Comparison of ENCODE assay signal across 21 mouse cellular contexts in genomic region chr9:88359140-88359539, GRCm38 (mm10). TPM values are rescaled to one million over a fixed set of nuclear protein-coding genes. Genes with fewer than 3 reads are reported as not detected.
DNase-seq lines count a peak whose midpoint lies in the region; ATAC-seq and TF ChIP-seq lines count a peak whose summit lies in the region.
"Had no signal": no experiment of that assay in that cellular context is flagged by ENCODE, and none has a peak within 500 bp of the region (broad histone marks: within the 10 kb centered on the region; RNA-seq: fewer than 3 reads in every experiment).

No protein-coding gene starts in this region.

- no peak for DNase-seq in liver, postnatal 0 days
- no peak for DNase-seq in cerebellum, adult 8-10 months
- no peak for DNase-seq in kidney, adult 9 months
- DNase-seq in lung, postnatal 14 days, result no peak
- DNase-seq: adrenal gland, postnatal 10 days; cerebellum, adult 11 months; cerebellum, adult 9-10 months; cerebellum, postnatal 25 days; gastrocnemius, postnatal 25 days; heart, adult 11 months; heart, postnatal 36 days had no signal

- no peak overlapping the region for H3K4me2 ChIP-seq in liver, embryonic 12.5 days
- no peak overlapping the region for H3K4me2 ChIP-seq in liver, postnatal 0 days (ENCODE audit: low read depth, low read length)
- H3K4me2 ChIP-seq: embryonic facial prominence, embryonic 13.5 days; forebrain, embryonic 12.5 days; heart, embryonic 13.5 days; hindbrain, embryonic 12.5 days had no signal

- no peaks in the 10 kb centered on the region for H3K27me3 ChIP-seq in liver, embryonic 12.5 days (replicated peaks)
- no peaks in the 10 kb centered on the region for H3K27me3 ChIP-seq in liver, postnatal 0 days (ENCODE audit: insufficient read depth, low read length)
- H3K27me3 ChIP-seq in megakaryocyte, embryonic 14.5 days (replicated peaks), result no peaks in the 10 kb centered on the region
- H3K27me3 ChIP-seq: CH12.LX; embryonic facial prominence, embryonic 13.5 days; forebrain, embryonic 12.5 days; heart, embryonic 13.5 days; hindbrain, embryonic 12.5 days had no signal

- H3K4me3 ChIP-seq in liver, embryonic 12.5 days, result no peak overlapping the region
- H3K4me3 ChIP-seq in liver, postnatal 0 days (ENCODE audit: low read depth, low read length), result no peak overlapping the region
- H3K4me3 ChIP-seq in megakaryocyte, embryonic 14.5 days (replicated peaks), result peak overlapping the region; percentile 62
- H3K4me3 ChIP-seq: embryonic facial prominence, embryonic 13.5 days; forebrain, embryonic 12.5 days; heart, embryonic 13.5 days; hindbrain, embryonic 12.5 days had no signal

- ATAC-seq in liver, embryonic 12.5 days, result peak; percentile 48
- no peak for ATAC-seq in liver, postnatal 0 days
- ATAC-seq in granulocyte monocyte progenitor cell, adult 5-6 weeks (replicated peaks; ENCODE audit: poor library complexity, severe bottlenecking), result peak; percentile 36
- ATAC-seq: forebrain, embryonic 16.5 days; hindbrain, embryonic 16.5 days had no signal

- TF ChIP-seq EP300 in liver, postnatal 0 days (IDR thresholded peaks at IDR 0.05; ENCODE audit: low read depth), result no peak

- no peak for TF ChIP-seq CTCF in liver, postnatal 0 days (IDR thresholded peaks at IDR 0.05; ENCODE audit: low read depth)

- no peak overlapping the region for H3K9ac ChIP-seq in liver, embryonic 12.5 days
- H3K9ac ChIP-seq in liver, postnatal 0 days (replicated peaks), result no peak overlapping the region
- H3K9ac ChIP-seq: embryonic facial prominence, embryonic 13.5 days; forebrain, embryonic 12.5 days; heart, embryonic 13.5 days; hindbrain, embryonic 12.5 days had no signal

- 24% methylated on average over 2 of the region's 2 CpGs for WGBS in liver, embryonic 12.5 days (ENCODE audit: insufficient replicate concordance)
- WGBS in liver, postnatal 0 days (ENCODE audit: insufficient replicate concordance), result 47% methylated on average over 2 of the region's 2 CpGs

- no peak overlapping the region for H3K27ac ChIP-seq in liver, embryonic 12.5 days
- H3K27ac ChIP-seq in liver, postnatal 0 days (ENCODE audit: low read depth), result no peak overlapping the region
- H3K27ac ChIP-seq: embryonic facial prominence, embryonic 13.5 days; forebrain, embryonic 12.5 days; heart, embryonic 13.5 days; hindbrain, embryonic 12.5 days had no signal

- H3K9me3 ChIP-seq in liver, embryonic 12.5 days (replicated peaks), result no peaks in the 10 kb centered on the region
- no peaks in the 10 kb centered on the region for H3K9me3 ChIP-seq in liver, postnatal 0 days (ENCODE audit: low read length)
- no peaks in the 10 kb centered on the region for H3K9me3 ChIP-seq in megakaryocyte, embryonic 14.5 days
- H3K9me3 ChIP-seq: embryonic facial prominence, embryonic 13.5 days; forebrain, embryonic 12.5 days; heart, embryonic 13.5 days; hindbrain, embryonic 12.5 days had no signal

- H3K36me3 ChIP-seq in liver, embryonic 12.5 days, result no peaks in the 10 kb centered on the region
- H3K36me3 ChIP-seq in liver, postnatal 0 days (replicated peaks; ENCODE audit: insufficient read depth, low read length), result peaks cover 3% of the 10 kb centered on the region; the same call in 1 of the 2 replicates
- peaks cover 80% of the 10 kb centered on the region for H3K36me3 ChIP-seq in megakaryocyte, embryonic 14.5 days (replicated peaks; ENCODE audit: low read length)
- H3K36me3 ChIP-seq: embryonic facial prominence, embryonic 13.5 days; forebrain, embryonic 12.5 days; hindbrain, embryonic 12.5 days had no signal

- peaks cover 37% of the 10 kb centered on the region for H3K4me1 ChIP-seq in liver, embryonic 12.5 days
- peaks cover 3% of the 10 kb centered on the region; the same call in 1 of the 2 replicates for H3K4me1 ChIP-seq in liver, postnatal 0 days (ENCODE audit: insufficient read depth)
- peaks cover 93% of the 10 kb centered on the region for H3K4me1 ChIP-seq in megakaryocyte, embryonic 14.5 days
- H3K4me1 ChIP-seq: embryonic facial prominence, embryonic 13.5 days had no signal

RNA-seq across cellular contexts. Expression of gene Nt5e, which starts 32.1 kb away (rescaled TPM):
- polyA plus RNA-seq in liver, embryonic 12.5 days (2016; fragmentation: Nextera tagmentation; extraction: Ambion mirVana), result 6.3 and 6.7 TPM in 2 replicates
- polyA plus RNA-seq in liver, postnatal 0 days (2015; fragmentation: Nextera tagmentation; extraction: Ambion mirVana), result 17.3 and 18.9 TPM in 2 replicates
- total RNA-seq in granulocyte monocyte progenitor cell, adult 5-6 weeks (2014; fragmentation: Nextera tagmentation), result 0.21 TPM in 1 of 2 replicates, not detected in the other
- 1.6 and 1.9 TPM in 2 replicates for total RNA-seq in granulocyte monocyte progenitor cell, adult 5-6 weeks (2017)
- polyA plus RNA-seq in megakaryocyte, embryonic 14.5 days (2012; ENCODE audit: insufficient read depth, low replicate concordance), result 11.9 and 45.6 TPM in 2 replicates
